Mouse (Mus musculus) fat pad, adult 2 months (tissue): Measurements from ENCODE around the gene Herc3.

Source experiments
- DNase-seq: peaks from one replicate; pipeline ENCODE4 v3.0.0-alpha.2; 2011; ENCODE audit warnings: low read depth, low spot score; ENCODE audit errors: extremely low read depth

Gene Herc3

GRCm38 (mm10) chr6:58913971-58914370 lies 82.7 kb downstream of the Herc3 start:
- DNase-seq, result no peak

- DNase-seq, result no peak
Measured at GRCm38 (mm10) chr6:58916498-58916897, 85.2 kb downstream of the Herc3 start.

- no peak for DNase-seq
Measured at GRCm38 (mm10) chr6:58920735-58921134, 89.5 kb downstream of the Herc3 start.

GRCm38 (mm10) chr6:58921623-58922022 lies 90.4 kb downstream of the Herc3 start:
- no peak for DNase-seq

GRCm38 (mm10) chr6:58922511-58922910 lies 91.2 kb downstream of the Herc3 start:
- no peak for DNase-seq

- no peak for DNase-seq
Measured at GRCm38 (mm10) chr6:58927881-58928280, 96.6 kb downstream of the Herc3 start.

GRCm38 (mm10) chr6:58929911-58930431 lies 98.7 kb downstream of the Herc3 start:
- no peak for DNase-seq

- DNase-seq, result no peak
Measured at GRCm38 (mm10) chr6:58931149-58931548, 99.9 kb downstream of the Herc3 start.

- DNase-seq, result no peak
Measured at GRCm38 (mm10) chr6:58932515-58933188, 101.4 kb downstream of the Herc3 start.

- DNase-seq, result no peak
Measured at GRCm38 (mm10) chr6:58933189-58933913, 102.1 kb downstream of the Herc3 start.

GRCm38 (mm10) chr6:58934144-58934543 lies 102.9 kb downstream of the Herc3 start:
- no peak for DNase-seq

- DNase-seq, result no peak
Measured at GRCm38 (mm10) chr6:58937726-58938125, 106.5 kb downstream of the Herc3 start.

- DNase-seq, result no peak
Measured at GRCm38 (mm10) chr6:58942276-58942675, 111.0 kb downstream of the Herc3 start.

GRCm38 (mm10) chr6:58943958-58944357 lies 112.7 kb downstream of the Herc3 start:
- DNase-seq, result no peak

- DNase-seq, result no peak
Measured at GRCm38 (mm10) chr6:58946246-58946645, 115.0 kb downstream of the Herc3 start.

GRCm38 (mm10) chr6:58946840-58947239 lies 115.6 kb downstream of the Herc3 start:
- DNase-seq, result peak; percentile 21

GRCm38 (mm10) chr6:58950410-58950809 lies 119.1 kb downstream of the Herc3 start:
- DNase-seq, result no peak

GRCm38 (mm10) chr6:58951128-58951992 lies 120.1 kb downstream of the Herc3 start:
- peak; percentile 34 for DNase-seq

- no peak for DNase-seq
Measured at GRCm38 (mm10) chr6:58960523-58960922, 129.3 kb downstream of the Herc3 start.

- no peak for DNase-seq
Measured at GRCm38 (mm10) chr6:58962691-58963090, 131.4 kb downstream of the Herc3 start.

GRCm38 (mm10) chr6:58964091-58964490 lies 132.8 kb downstream of the Herc3 start:
- no peak for DNase-seq
